Mouse (Mus musculus): ENCODE data around the gene Zfp746. TPM values are rescaled to one million over a fixed set of nuclear protein-coding genes. Genes with fewer than 3 reads are reported as not detected.

Gene Zfp746
- polyA plus RNA-seq, 1 experiment from 2014 or later = 20.0 TPM

DNA sequence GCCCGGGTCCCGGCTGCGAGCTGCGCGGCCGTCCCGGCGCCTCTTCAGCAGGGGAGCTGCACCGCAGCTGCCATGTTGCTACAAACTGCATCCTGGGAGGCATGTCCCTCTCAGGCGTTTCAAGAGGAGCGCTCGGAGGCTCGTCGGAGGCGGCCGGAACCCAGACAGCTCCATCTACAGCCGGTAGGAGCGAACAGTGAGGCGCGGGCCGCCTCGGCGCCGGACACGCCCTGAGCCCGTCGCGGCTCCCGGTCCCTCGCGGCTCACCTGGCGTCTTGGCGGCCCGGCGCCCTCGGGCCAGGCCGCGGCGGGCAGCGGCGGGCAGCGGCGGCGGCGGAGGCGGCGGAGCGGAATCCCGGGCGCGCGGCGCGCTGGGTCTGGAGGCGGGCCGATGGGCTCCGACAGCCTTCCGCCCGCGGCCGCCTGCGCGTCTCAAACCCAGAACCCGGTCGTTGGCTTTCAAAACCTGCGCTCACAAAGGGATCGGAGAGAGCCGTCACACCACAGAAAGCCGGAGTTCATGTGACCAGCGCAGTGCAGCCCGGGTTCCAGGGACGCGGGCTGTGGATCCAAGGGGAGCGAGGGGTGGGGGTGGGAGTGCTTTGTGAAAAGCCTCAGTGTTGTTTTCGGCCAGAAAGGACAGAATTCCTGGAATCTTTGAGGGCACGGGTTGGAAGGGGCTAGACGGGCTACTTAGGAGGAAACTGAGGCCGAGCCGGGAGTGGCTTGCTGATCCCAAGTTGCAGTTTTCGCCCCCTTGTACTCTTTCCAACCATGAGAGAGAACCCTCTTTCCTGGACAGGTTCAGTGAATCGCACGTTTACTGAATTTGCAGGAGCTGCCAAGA lies 37.7 kb downstream of the Zfp746 start, which contains the start of gene Zfp777:
Gene Zfp777 (minus strand): TSS at position 486 of the 847 bp plus-strand sequence.
- H3K9me3 ChIP-seq (ENCODE audit: control insufficient read depth, low read length) = no peaks in the 10 kb centered on the region
- H3K27me3 ChIP-seq (replicated peaks; ENCODE audit: control insufficient read depth, insufficient read depth, low read length) = no peaks in the 10 kb centered on the region
- WGBS = under 1% methylated on average over 72 of the region's 82 CpGs
- peak within 1 kb of the TSS; percentile 81 for H3K4me2 ChIP-seq (ENCODE audit: low read length)
- H3K9ac ChIP-seq (replicated peaks; ENCODE audit: low read depth, low read length) = peak within 1 kb of the TSS; percentile 89
- peak; percentile 94 for ATAC-seq
- peak within 1 kb of the TSS; percentile 78 for H3K4me3 ChIP-seq (replicated peaks; ENCODE audit: low read length)
- H3K4me1 ChIP-seq (replicated peaks; ENCODE audit: control insufficient read depth, insufficient read depth, low read length) = peaks cover 18% of the 10 kb centered on the region
- H3K36me3 ChIP-seq (ENCODE audit: control insufficient read depth, insufficient read depth) = 0 out of 2 replicates have a peak, but pooled peaks cover 2% of the 10 kb centered on the region
- peak within 1 kb of the TSS; percentile 95 for H3K27ac ChIP-seq (ENCODE audit: low read length)

DNA sequence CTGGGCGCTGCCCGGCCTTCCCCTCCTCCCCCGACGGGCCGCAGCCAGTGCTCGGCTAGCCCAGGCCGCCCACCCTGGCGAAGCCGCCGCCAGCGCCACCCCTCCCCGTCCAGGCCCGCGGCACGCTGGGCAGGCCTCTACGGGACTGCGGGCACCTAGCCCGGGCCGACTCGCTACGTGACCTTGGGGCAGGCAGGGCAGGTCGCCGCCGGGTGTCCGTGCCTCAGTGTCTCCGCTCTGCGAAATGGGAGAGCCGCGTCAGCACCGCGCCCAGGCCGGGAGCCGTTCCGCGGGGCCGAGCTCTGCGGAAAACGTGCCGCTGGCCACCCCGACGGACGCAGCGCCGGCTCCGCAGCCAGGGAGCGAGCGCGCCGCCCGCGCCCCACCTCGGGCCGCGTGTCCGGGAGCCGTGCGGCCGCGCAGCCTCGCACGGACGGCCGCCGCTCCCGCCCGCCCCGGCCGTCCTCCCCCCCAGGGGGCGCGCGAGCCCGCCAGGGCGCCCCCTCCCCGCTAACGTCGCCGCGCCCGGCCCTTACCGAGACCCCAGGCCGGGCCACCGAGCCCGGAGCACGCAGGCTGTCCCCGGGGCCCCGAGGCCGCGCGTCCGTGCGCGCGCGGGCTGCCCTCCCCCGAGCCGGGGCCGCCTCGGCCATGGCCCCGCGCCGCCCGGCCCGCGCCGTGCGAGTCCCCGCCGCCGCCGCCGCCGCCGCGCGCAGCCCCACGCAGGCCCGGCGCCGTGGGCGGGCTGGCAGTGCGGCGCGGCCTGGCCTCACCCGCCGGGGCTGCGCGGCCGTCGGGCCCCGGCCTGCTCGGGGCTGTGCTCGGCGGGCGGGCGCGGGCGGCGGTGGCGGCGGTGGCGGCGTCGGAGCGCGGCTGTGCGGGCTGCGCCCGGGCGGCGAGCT lies 38.7 kb downstream of the Zfp746 start:
- Histone ChIP-seq H3K27ac (ENCODE audit: low read length) (peak overlapping the region; percentile 95), H3K36me3 (ENCODE audit: control insufficient read depth, insufficient read depth) (peaks cover 10% of the 10 kb centered on the region), H3K4me2 (ENCODE audit: low read length) (peak overlapping the region; percentile 81), H3K27me3 (replicated peaks; ENCODE audit: control insufficient read depth, insufficient read depth, low read length) (no peaks in the 10 kb centered on the region), H3K9me3 (ENCODE audit: control insufficient read depth, low read length) (no peaks in the 10 kb centered on the region), H3K9ac (replicated peaks; ENCODE audit: low read depth, low read length) (peak overlapping the region; percentile 89), H3K4me3 (replicated peaks; ENCODE audit: low read length) (peak overlapping the region; percentile 78), H3K4me1 (replicated peaks; ENCODE audit: control insufficient read depth, insufficient read depth, low read length) (peaks cover 18% of the 10 kb centered on the region)
- peak; percentile 47 for ATAC-seq
- WGBS = under 1% methylated on average over 74 of the region's 150 CpGs

DNA sequence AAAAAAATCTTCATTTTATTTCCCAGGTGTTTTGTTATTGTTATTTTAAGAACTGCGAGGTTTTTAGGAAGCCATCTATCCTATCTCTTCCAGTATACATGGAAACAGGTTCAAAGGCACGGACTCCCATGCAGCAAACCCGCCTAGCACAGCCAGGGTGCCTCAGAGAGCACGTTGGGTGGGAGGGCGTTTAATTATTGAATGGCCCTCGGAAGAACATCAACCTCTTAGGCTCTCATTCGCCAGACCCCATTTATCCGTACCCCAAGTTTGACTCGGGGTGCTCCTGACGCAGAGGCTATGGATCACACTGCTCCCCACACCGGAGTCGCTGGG lies 39.3 kb downstream of the Zfp746 start:
- Histone ChIP-seq H3K9me3 (ENCODE audit: control insufficient read depth, low read length) (no peaks in the 10 kb centered on the region), H3K36me3 (ENCODE audit: control insufficient read depth, insufficient read depth) (peaks cover 15% of the 10 kb centered on the region), H3K4me2 (ENCODE audit: low read length) (peak overlapping the region; percentile 81), H3K4me3 (replicated peaks; ENCODE audit: low read length) (peak overlapping the region; percentile 78), H3K27me3 (replicated peaks; ENCODE audit: control insufficient read depth, insufficient read depth, low read length) (no peaks in the 10 kb centered on the region), H3K9ac (replicated peaks; ENCODE audit: low read depth, low read length) (peak overlapping the region; percentile 89), H3K4me1 (replicated peaks; ENCODE audit: control insufficient read depth, insufficient read depth, low read length) (peaks cover 18% of the 10 kb centered on the region), H3K27ac (ENCODE audit: low read length) (no peak overlapping the region)
- no peak; the same call in 1 of the 2 replicates for ATAC-seq
- 8% methylated on average over 12 of the region's 12 CpGs for WGBS

DNA sequence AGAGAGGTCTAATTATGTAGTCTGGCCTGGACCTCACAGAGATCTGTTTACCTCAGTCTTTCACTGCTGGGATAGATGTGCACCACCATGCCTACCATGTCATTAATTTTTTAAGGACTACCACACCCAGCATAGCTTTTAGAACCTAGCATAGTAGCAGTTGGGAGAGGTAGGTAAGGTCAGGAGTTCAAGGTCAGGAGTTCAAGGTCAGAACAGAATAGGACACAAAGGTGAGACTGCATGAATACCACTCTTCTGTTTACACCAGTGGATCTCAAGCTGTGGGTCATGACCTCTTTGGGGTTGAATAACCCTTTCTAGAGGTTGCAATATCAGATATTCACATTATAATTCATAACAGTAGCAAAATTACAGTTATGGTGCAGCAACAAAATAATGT lies 53.7 kb downstream of the Zfp746 start:
- Histone ChIP-seq H3K27me3 (replicated peaks; ENCODE audit: control insufficient read depth, insufficient read depth, low read length) (no peaks in the 10 kb centered on the region), H3K9ac (replicated peaks; ENCODE audit: low read depth, low read length) (no peak overlapping the region), H3K27ac (ENCODE audit: low read length) (no peak overlapping the region), H3K4me3 (replicated peaks; ENCODE audit: low read length) (no peak overlapping the region), H3K36me3 (ENCODE audit: control insufficient read depth, insufficient read depth) (peaks cover 29% of the 10 kb centered on the region), H3K4me1 (replicated peaks; ENCODE audit: control insufficient read depth, insufficient read depth, low read length) (no peaks in the 10 kb centered on the region), H3K9me3 (ENCODE audit: control insufficient read depth, low read length) (no peaks in the 10 kb centered on the region), H3K4me2 (ENCODE audit: low read length) (no peak overlapping the region)
- no peak for ATAC-seq

DNA sequence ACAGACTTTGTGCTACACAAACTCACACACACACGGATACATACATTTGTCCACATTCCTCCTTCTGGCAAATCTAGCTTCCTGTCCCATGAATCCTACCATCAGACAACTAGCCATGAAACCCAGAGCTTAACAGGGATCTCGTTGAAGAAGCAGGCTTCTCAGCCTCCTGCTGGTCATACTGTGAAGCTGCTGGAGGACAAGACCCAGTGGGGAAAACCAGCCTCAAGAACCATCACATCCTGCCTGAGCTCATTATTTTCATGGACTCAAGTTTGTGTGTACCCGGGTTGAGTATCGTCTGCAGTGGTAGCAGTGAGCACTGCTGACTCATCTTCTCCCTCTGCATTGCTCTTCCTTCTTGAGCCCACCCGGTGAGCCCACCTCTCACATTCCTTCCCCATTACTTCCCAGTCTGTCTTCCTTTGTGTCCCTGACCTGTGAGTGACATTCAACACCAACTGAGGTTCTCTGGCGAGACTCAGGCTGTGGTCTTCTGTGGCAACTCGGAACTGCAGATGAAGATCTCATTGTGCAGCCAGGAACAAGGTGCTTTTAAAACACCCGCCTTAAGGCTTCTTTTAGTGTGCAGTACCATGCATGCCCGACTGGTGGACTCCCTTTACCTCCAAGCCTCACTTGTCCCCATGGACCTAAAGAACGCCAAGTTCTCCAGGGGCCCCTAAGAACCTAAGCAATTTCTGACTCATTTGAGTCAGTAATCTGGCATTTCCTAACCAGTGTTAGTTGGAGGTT lies 60.3 kb downstream of the Zfp746 start:
- no peak overlapping the region for H3K27ac ChIP-seq (ENCODE audit: low read length)
- no peak for ATAC-seq
- H3K9me3 ChIP-seq (ENCODE audit: control insufficient read depth, low read length) = peaks cover 24% of the 10 kb centered on the region
- H3K4me3 ChIP-seq (replicated peaks; ENCODE audit: low read length) = no peak overlapping the region
- H3K4me1 ChIP-seq (replicated peaks; ENCODE audit: control insufficient read depth, insufficient read depth, low read length) = no peaks in the 10 kb centered on the region
- H3K9ac ChIP-seq (replicated peaks; ENCODE audit: low read depth, low read length) = no peak overlapping the region
- H3K4me2 ChIP-seq (ENCODE audit: low read length) = no peak overlapping the region
- WGBS = 86% methylated on average over 10 of the region's 10 CpGs
- no peaks in the 10 kb centered on the region for H3K27me3 ChIP-seq (replicated peaks; ENCODE audit: control insufficient read depth, insufficient read depth, low read length)
- H3K36me3 ChIP-seq (ENCODE audit: control insufficient read depth, insufficient read depth) = peaks cover 58% of the 10 kb centered on the region

DNA sequence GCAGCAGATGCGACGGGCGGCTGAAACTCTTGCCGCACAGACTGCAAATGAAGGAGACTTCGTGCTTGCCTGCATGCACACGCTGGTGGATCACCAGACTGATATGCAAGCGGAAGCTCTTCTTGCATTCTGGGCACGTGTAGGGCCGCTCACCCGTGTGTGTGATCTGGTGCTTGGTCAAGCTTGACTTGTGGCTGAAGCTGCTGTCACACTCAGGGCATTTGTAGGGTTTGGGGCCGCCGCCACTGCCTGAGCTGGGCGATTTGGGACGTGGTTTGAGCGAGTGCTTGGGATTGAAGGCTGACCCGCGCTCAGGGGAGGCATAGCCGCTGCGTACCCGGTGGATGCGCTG lies 61.4 kb downstream of the Zfp746 start:
- Histone ChIP-seq H3K27me3 (replicated peaks; ENCODE audit: control insufficient read depth, insufficient read depth, low read length) (no peaks in the 10 kb centered on the region), H3K9ac (replicated peaks; ENCODE audit: low read depth, low read length) (no peak overlapping the region), H3K27ac (ENCODE audit: low read length) (no peak overlapping the region), H3K4me3 (replicated peaks; ENCODE audit: low read length) (no peak overlapping the region), H3K36me3 (ENCODE audit: control insufficient read depth, insufficient read depth) (peaks cover 55% of the 10 kb centered on the region), H3K4me2 (ENCODE audit: low read length) (no peak overlapping the region), H3K4me1 (replicated peaks; ENCODE audit: control insufficient read depth, insufficient read depth, low read length) (no peaks in the 10 kb centered on the region), H3K9me3 (ENCODE audit: control insufficient read depth, low read length) (peaks cover 24% of the 10 kb centered on the region)
- WGBS = 71% methylated on average over 21 of the region's 21 CpGs
- ATAC-seq = peak; percentile 6; the same call in 1 of the 2 replicates

DNA sequence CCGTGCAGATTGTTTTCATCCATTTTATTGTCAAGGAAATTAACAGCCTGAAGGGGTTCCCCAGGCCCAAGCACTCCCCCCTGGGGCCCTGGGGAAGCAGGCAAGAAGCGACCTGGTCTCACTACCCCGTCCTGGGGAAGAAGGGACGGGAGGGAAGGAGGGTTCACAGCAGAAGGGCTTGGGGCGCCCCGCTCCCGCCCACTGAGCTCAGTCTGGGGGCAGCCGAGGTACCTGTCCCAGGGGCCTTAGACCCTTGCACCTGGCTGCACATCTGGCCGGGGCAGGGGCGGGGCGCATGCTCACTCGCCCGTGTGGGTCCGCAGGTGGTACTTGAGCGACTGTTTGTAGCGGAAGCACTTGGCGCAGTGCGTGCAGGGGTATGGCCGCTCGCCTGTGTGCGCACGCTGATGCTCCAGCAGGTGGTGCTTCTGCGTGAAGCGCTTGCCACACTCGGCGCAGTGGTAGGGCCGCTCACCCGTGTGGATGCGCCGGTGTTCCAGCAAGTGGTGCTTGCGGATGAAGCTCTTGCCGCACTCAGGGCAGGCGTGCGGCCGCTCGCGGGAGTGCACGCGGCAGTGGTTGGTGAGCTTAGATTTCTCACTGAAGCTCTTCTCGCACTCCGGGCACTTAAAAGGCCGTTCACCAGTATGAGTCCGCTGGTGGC lies 61.9 kb downstream of the Zfp746 start:
- H3K36me3 ChIP-seq (ENCODE audit: control insufficient read depth, insufficient read depth) = peaks cover 53% of the 10 kb centered on the region
- H3K4me2 ChIP-seq (ENCODE audit: low read length) = no peak overlapping the region
- 68% methylated on average over 43 of the region's 43 CpGs for WGBS

DNA sequence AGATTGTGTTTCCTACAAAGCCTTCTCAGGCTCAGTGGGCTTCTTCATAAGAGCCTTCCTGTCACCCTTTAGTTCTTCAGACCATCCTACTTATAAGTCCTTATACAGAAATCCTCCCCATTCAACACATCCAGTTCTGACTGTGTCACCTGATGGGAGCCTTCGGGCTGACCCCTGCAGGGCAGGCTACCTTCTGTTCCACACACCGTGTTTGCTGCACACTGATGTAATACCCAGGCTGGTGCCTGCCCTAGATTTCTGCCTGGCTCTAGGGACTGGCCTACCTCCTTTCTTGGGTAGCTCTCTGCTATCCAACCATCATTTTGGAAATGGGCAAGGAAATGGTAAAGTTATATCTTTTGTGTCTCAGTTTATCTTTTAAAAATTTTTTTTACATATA lies 63.7 kb downstream of the Zfp746 start:
- no peaks in the 10 kb centered on the region for H3K4me1 ChIP-seq (replicated peaks; ENCODE audit: control insufficient read depth, insufficient read depth, low read length)
- no peaks in the 10 kb centered on the region for H3K27me3 ChIP-seq (replicated peaks; ENCODE audit: control insufficient read depth, insufficient read depth, low read length)
- 71% methylated on average over 2 of the region's 2 CpGs for WGBS
- no peak overlapping the region for H3K27ac ChIP-seq (ENCODE audit: low read length)
- no peak overlapping the region for H3K4me3 ChIP-seq (replicated peaks; ENCODE audit: low read length)
- no peak for ATAC-seq
- peaks cover 50% of the 10 kb centered on the region for H3K36me3 ChIP-seq (ENCODE audit: control insufficient read depth, insufficient read depth)
- H3K4me2 ChIP-seq (ENCODE audit: low read length) = no peak overlapping the region
- no peak overlapping the region for H3K9ac ChIP-seq (replicated peaks; ENCODE audit: low read depth, low read length)
- peaks cover 24% of the 10 kb centered on the region for H3K9me3 ChIP-seq (ENCODE audit: control insufficient read depth, low read length)

More for the DNA sequence above, 61.9 kb downstream of the Zfp746 start:
- Histone ChIP-seq H3K4me1 (replicated peaks; ENCODE audit: control insufficient read depth, insufficient read depth, low read length) (no peaks in the 10 kb centered on the region), H3K4me3 (replicated peaks; ENCODE audit: low read length) (no peak overlapping the region), H3K9me3 (ENCODE audit: control insufficient read depth, low read length) (peaks cover 24% of the 10 kb centered on the region), H3K9ac (replicated peaks; ENCODE audit: low read depth, low read length) (no peak overlapping the region), H3K27me3 (replicated peaks; ENCODE audit: control insufficient read depth, insufficient read depth, low read length) (no peaks in the 10 kb centered on the region), H3K27ac (ENCODE audit: low read length) (no peak overlapping the region)
- peak; percentile 58 for ATAC-seq
